Mouse (Mus musculus): ENCODE data around the gene Kif17.
A peak's percentile ranks its signal among the peaks of the same experiment; 100 is the strongest.

The Kif17 gene

GRCm38 (mm10) chr4:138259482-138259881 lies 9.2 kb downstream of the Kif17 start:
- no peak for ATAC-seq (ENCODE audit: low TSS enrichment)

- ATAC-seq (ENCODE audit: low TSS enrichment) = peak; percentile 79
These were observed 11.8 kb downstream of the Kif17 start for GRCm38 (mm10) chr4:138261843-138262681.

- no peak for ATAC-seq (ENCODE audit: low TSS enrichment)
These were observed 17.6 kb downstream of the Kif17 start for GRCm38 (mm10) chr4:138267869-138268268.

- ATAC-seq (ENCODE audit: low TSS enrichment) = peak; percentile 79
These were observed 22.1 kb downstream of the Kif17 start for GRCm38 (mm10) chr4:138272011-138272997.

GRCm38 (mm10) chr4:138278346-138278745 lies 28.1 kb downstream of the Kif17 start:
- ATAC-seq (ENCODE audit: low TSS enrichment) = peak; percentile 36; the same call in 1 of the 2 replicates

GRCm38 (mm10) chr4:138282834-138283233 lies 32.6 kb downstream of the Kif17 start:
- ATAC-seq (ENCODE audit: low TSS enrichment) = peak; percentile 91

- ATAC-seq (ENCODE audit: low TSS enrichment) = no peak
These were observed 36.2 kb downstream of the Kif17 start for GRCm38 (mm10) chr4:138286411-138286810.

- ATAC-seq (ENCODE audit: low TSS enrichment) = no peak
These were observed 38.5 kb downstream of the Kif17 start for GRCm38 (mm10) chr4:138288691-138289090.

- ATAC-seq (ENCODE audit: low TSS enrichment) = no peak
These were observed 41.8 kb downstream of the Kif17 start for GRCm38 (mm10) chr4:138292028-138292427.

- peak; percentile 62 for ATAC-seq (ENCODE audit: low TSS enrichment)
These were observed 43.2 kb downstream of the Kif17 start for GRCm38 (mm10) chr4:138293261-138293948.

GRCm38 (mm10) chr4:138293949-138294550 lies 43.8 kb downstream of the Kif17 start:
- no peak for ATAC-seq (ENCODE audit: low TSS enrichment)

GRCm38 (mm10) chr4:138301271-138301780 lies 51.1 kb downstream of the Kif17 start:
- ATAC-seq (ENCODE audit: low TSS enrichment) = no peak

- ATAC-seq (ENCODE audit: low TSS enrichment) = no peak
These were observed 52.8 kb downstream of the Kif17 start for GRCm38 (mm10) chr4:138303011-138303410.

GRCm38 (mm10) chr4:138303742-138304141 lies 53.5 kb downstream of the Kif17 start:
- no peak for ATAC-seq (ENCODE audit: low TSS enrichment)

- peak; percentile 95 for ATAC-seq (ENCODE audit: low TSS enrichment)
These were observed 54.3 kb downstream of the Kif17 start, which contains the start of gene Ddost for GRCm38 (mm10) chr4:138304340-138305104. Gene Ddost, plus strand, starts transcription at chr4:138304730.

GRCm38 (mm10) chr4:138307025-138307424 lies 56.8 kb downstream of the Kif17 start:
- no peak for ATAC-seq (ENCODE audit: low TSS enrichment)

- no peak for ATAC-seq (ENCODE audit: low TSS enrichment)
These were observed 57.5 kb downstream of the Kif17 start for GRCm38 (mm10) chr4:138307739-138308138.

- no peak for ATAC-seq (ENCODE audit: low TSS enrichment)
These were observed 60.2 kb downstream of the Kif17 start for GRCm38 (mm10) chr4:138310311-138310910.

- ATAC-seq (ENCODE audit: low TSS enrichment) = peak; percentile 32; the same call in 1 of the 2 replicates
These were observed 61.4 kb downstream of the Kif17 start for GRCm38 (mm10) chr4:138311595-138311994.

GRCm38 (mm10) chr4:138312105-138312504 lies 61.9 kb downstream of the Kif17 start:
- ATAC-seq (ENCODE audit: low TSS enrichment) = no peak

Measured in frontal cortex, adult (tissue).